Mouse (Mus musculus) liver, embryonic 14.5 days (tissue): ENCODE data around the gene Pcsk4.

Source experiments
- CTCF ChIP-seq: IDR thresholded peaks from 2 replicates; pipeline ENCODE4 v1.5.1; 2016; ENCODE audit warnings: antibody characterized with exemption, low read depth, control low read depth
- EP300 ChIP-seq: IDR thresholded peaks from 2 replicates; pipeline ENCODE4 v1.6.1; 2016; ENCODE audit warnings: antibody characterized with exemption, low read depth

- TF ChIP-seq CTCF: no peak
- no peak for TF ChIP-seq EP300
Observed at GRCm38 (mm10) chr10:80281304-80281703, 48.0 kb downstream of the Pcsk4 start.
